Mouse (Mus musculus): ENCODE measurements around the gene Aff3. TPM values are rescaled to one million over a fixed set of nuclear protein-coding genes. Genes with fewer than 3 reads are reported as not detected.

Gene Aff3
- total and polyA plus RNA-seq, 2 experiments from 2014 or later, result 1.1 to 1.9 TPM

- no peaks in the 10 kb centered on the region for H3K9me3 ChIP-seq (replicated peaks; ENCODE audit: control insufficient read depth, low read length)
- no peaks in the 10 kb centered on the region for H3K36me3 ChIP-seq (replicated peaks; ENCODE audit: control insufficient read depth, insufficient read depth, low read length)
- H3K4me1 ChIP-seq (ENCODE audit: control insufficient read depth, insufficient read depth), result no peaks in the 10 kb centered on the region
- H3K27me3 ChIP-seq (ENCODE audit: control insufficient read depth, insufficient read depth, low read length), result no peaks in the 10 kb centered on the region
- no peak for TF ChIP-seq EP300 (IDR thresholded peaks at IDR 0.05; ENCODE audit: low read depth)
- no peak for TF ChIP-seq CTCF (IDR thresholded peaks at IDR 0.05; ENCODE audit: low read depth)
- H3K4me2 ChIP-seq (ENCODE audit: low read depth, low read length), result no peak overlapping the region
- 79% methylated on average over 6 of the region's 6 CpGs for WGBS
- H3K27ac ChIP-seq (ENCODE audit: low read depth), result no peak overlapping the region
- H3K4me3 ChIP-seq (ENCODE audit: low read depth, low read length), result no peak overlapping the region
- DNase-seq (ENCODE audit: low spot score) (no peak), ATAC-seq (ENCODE audit: insufficient read depth, low read depth) (no peak)
- H3K9ac ChIP-seq (replicated peaks; ENCODE audit: low read depth, low read length), result no peak overlapping the region
Observed at GRCm38 (mm10) chr1:38294906-38295305, 369.8 kb downstream of the Aff3 start.

GRCm38 (mm10) chr1:38294336-38294695 is 370.4 kb downstream of the Aff3 start:
- Histone ChIP-seq H3K4me2 (ENCODE audit: low read depth, low read length) (no peak overlapping the region), H3K27ac (ENCODE audit: low read depth) (no peak overlapping the region), H3K4me1 (ENCODE audit: control insufficient read depth, insufficient read depth) (no peaks in the 10 kb centered on the region), H3K4me3 (ENCODE audit: low read depth, low read length) (no peak overlapping the region), H3K36me3 (replicated peaks; ENCODE audit: control insufficient read depth, insufficient read depth, low read length) (no peaks in the 10 kb centered on the region), H3K27me3 (ENCODE audit: control insufficient read depth, insufficient read depth, low read length) (no peaks in the 10 kb centered on the region), H3K9me3 (replicated peaks; ENCODE audit: control insufficient read depth, low read length) (no peaks in the 10 kb centered on the region), H3K9ac (replicated peaks; ENCODE audit: low read depth, low read length) (no peak overlapping the region)
- no peak for DNase-seq (ENCODE audit: low spot score)
- no peak for ATAC-seq (ENCODE audit: insufficient read depth, low read depth)
- WGBS, result 93% methylated on average over 9 of the region's 9 CpGs
- TF ChIP-seq EP300 (IDR thresholded peaks at IDR 0.05; ENCODE audit: low read depth) (no peak), CTCF (IDR thresholded peaks at IDR 0.05; ENCODE audit: low read depth) (no peak)

- Histone ChIP-seq H3K27ac (ENCODE audit: low read depth) (no peak overlapping the region), H3K27me3 (ENCODE audit: control insufficient read depth, insufficient read depth, low read length) (no peaks in the 10 kb centered on the region), H3K9me3 (replicated peaks; ENCODE audit: control insufficient read depth, low read length) (no peaks in the 10 kb centered on the region), H3K4me2 (ENCODE audit: low read depth, low read length) (no peak overlapping the region), H3K4me3 (ENCODE audit: low read depth, low read length) (no peak overlapping the region), H3K9ac (replicated peaks; ENCODE audit: low read depth, low read length) (no peak overlapping the region), H3K4me1 (ENCODE audit: control insufficient read depth, insufficient read depth) (no peaks in the 10 kb centered on the region), H3K36me3 (replicated peaks; ENCODE audit: control insufficient read depth, insufficient read depth, low read length) (no peaks in the 10 kb centered on the region)
- TF ChIP-seq EP300 (IDR thresholded peaks at IDR 0.05; ENCODE audit: low read depth) (no peak), CTCF (IDR thresholded peaks at IDR 0.05; ENCODE audit: low read depth) (no peak)
- no peak for DNase-seq (ENCODE audit: low spot score)
- WGBS, result 85% methylated on average over 12 of the region's 12 CpGs
- ATAC-seq (ENCODE audit: insufficient read depth, low read depth), result no peak
Observed at GRCm38 (mm10) chr1:38293671-38294335, 371.0 kb downstream of the Aff3 start.

- ATAC-seq (ENCODE audit: insufficient read depth, low read depth), result no peak; the same call in 1 of the 2 replicates
- 48% methylated on average over 4 of the region's 4 CpGs for WGBS
Observed at GRCm38 (mm10) chr1:38292851-38293250, 371.9 kb downstream of the Aff3 start.

GRCm38 (mm10) chr1:38291915-38292314 is 372.8 kb downstream of the Aff3 start:
- ATAC-seq (ENCODE audit: insufficient read depth, low read depth) (no peak), DNase-seq (ENCODE audit: low spot score) (no peak)
- H3K27me3 ChIP-seq (ENCODE audit: control insufficient read depth, insufficient read depth, low read length), result no peaks in the 10 kb centered on the region
- WGBS, result 79% methylated on average over 6 of the region's 6 CpGs
- no peak overlapping the region for H3K27ac ChIP-seq (ENCODE audit: low read depth)
- TF ChIP-seq CTCF (IDR thresholded peaks at IDR 0.05; ENCODE audit: low read depth) (no peak), EP300 (IDR thresholded peaks at IDR 0.05; ENCODE audit: low read depth) (no peak)
- H3K9ac ChIP-seq (replicated peaks; ENCODE audit: low read depth, low read length), result no peak overlapping the region
- no peak overlapping the region for H3K4me3 ChIP-seq (ENCODE audit: low read depth, low read length)
- H3K4me1 ChIP-seq (ENCODE audit: control insufficient read depth, insufficient read depth), result no peaks in the 10 kb centered on the region
- no peak overlapping the region for H3K4me2 ChIP-seq (ENCODE audit: low read depth, low read length)
- no peaks in the 10 kb centered on the region for H3K9me3 ChIP-seq (replicated peaks; ENCODE audit: control insufficient read depth, low read length)
- H3K36me3 ChIP-seq (replicated peaks; ENCODE audit: control insufficient read depth, insufficient read depth, low read length), result no peaks in the 10 kb centered on the region

More at GRCm38 (mm10) chr1:38292851-38293250, 371.9 kb downstream of the Aff3 start:
- no peak for DNase-seq (ENCODE audit: low spot score)
- TF ChIP-seq EP300 (IDR thresholded peaks at IDR 0.05; ENCODE audit: low read depth) (no peak), CTCF (IDR thresholded peaks at IDR 0.05; ENCODE audit: low read depth) (no peak)
- Histone ChIP-seq H3K9me3 (replicated peaks; ENCODE audit: control insufficient read depth, low read length) (no peaks in the 10 kb centered on the region), H3K27me3 (ENCODE audit: control insufficient read depth, insufficient read depth, low read length) (no peaks in the 10 kb centered on the region), H3K4me3 (ENCODE audit: low read depth, low read length) (no peak overlapping the region), H3K4me2 (ENCODE audit: low read depth, low read length) (no peak overlapping the region), H3K9ac (replicated peaks; ENCODE audit: low read depth, low read length) (no peak overlapping the region), H3K27ac (ENCODE audit: low read depth) (no peak overlapping the region), H3K4me1 (ENCODE audit: control insufficient read depth, insufficient read depth) (no peaks in the 10 kb centered on the region), H3K36me3 (replicated peaks; ENCODE audit: control insufficient read depth, insufficient read depth, low read length) (no peaks in the 10 kb centered on the region)

- Histone ChIP-seq H3K36me3 (replicated peaks; ENCODE audit: control insufficient read depth, insufficient read depth, low read length) (no peaks in the 10 kb centered on the region), H3K4me1 (ENCODE audit: control insufficient read depth, insufficient read depth) (no peaks in the 10 kb centered on the region), H3K27me3 (ENCODE audit: control insufficient read depth, insufficient read depth, low read length) (no peaks in the 10 kb centered on the region), H3K4me2 (ENCODE audit: low read depth, low read length) (no peak overlapping the region), H3K4me3 (ENCODE audit: low read depth, low read length) (no peak overlapping the region), H3K27ac (ENCODE audit: low read depth) (no peak overlapping the region), H3K9me3 (replicated peaks; ENCODE audit: control insufficient read depth, low read length) (no peaks in the 10 kb centered on the region), H3K9ac (replicated peaks; ENCODE audit: low read depth, low read length) (no peak overlapping the region)
- 83% methylated on average over 4 of the region's 4 CpGs for WGBS
- DNase-seq (ENCODE audit: low spot score), result no peak
- ATAC-seq (ENCODE audit: insufficient read depth, low read depth), result no peak
- no peak for TF ChIP-seq CTCF (IDR thresholded peaks at IDR 0.05; ENCODE audit: low read depth)
- TF ChIP-seq EP300 (IDR thresholded peaks at IDR 0.05; ENCODE audit: low read depth), result no peak
Observed at GRCm38 (mm10) chr1:38291497-38291896, 373.3 kb downstream of the Aff3 start.

Data from heart, postnatal 0 days (tissue).